Mouse (Mus musculus) spleen, adult 2 months (tissue): ENCODE measurements around the gene Tceal1.

Experiments used
- CTCF ChIP-seq: fragments of 200-500 bp; IDR thresholded peaks from 2 replicates; pipeline ENCODE4 v1.5.1; 2011; ENCODE audit warnings: mild to moderate bottlenecking, inconsistent platforms; ENCODE audit not compliant: insufficient read depth, insufficient read length, insufficient replicate concordance; ENCODE audit errors: extremely low read depth
- POLR2A ChIP-seq: fragments of 200-500 bp; IDR thresholded peaks from 2 replicates; pipeline ENCODE4 v1.6.1; 2011; ENCODE audit warnings: low read depth, low read length, inconsistent platforms

DNA sequence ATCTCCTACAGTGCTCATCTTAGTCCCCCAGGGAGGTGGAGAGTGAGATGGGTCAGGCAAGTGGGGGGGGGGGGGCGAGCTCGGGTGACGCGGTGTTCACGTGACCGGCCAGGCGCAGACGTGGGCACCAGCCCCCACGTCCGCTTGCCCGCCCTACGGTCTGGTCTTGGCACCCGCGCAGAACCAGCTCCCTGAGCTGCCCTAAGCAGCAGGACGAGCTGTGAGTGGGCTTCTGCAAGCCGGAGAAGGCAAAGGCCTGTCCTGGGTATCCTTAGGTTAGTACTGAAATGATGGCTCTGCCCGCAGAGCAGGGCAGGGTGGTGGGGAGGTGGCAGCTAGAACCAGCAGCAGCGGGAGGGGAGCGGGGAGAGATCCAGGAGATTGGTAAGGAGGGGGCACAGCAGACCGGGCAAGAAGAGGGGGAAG is 41.5 kb upstream of the Tceal1 start:
- no peak for TF ChIP-seq CTCF
- TF ChIP-seq POLR2A: no peak
